Mouse (Mus musculus) spleen, adult 2 months (tissue): Measurements from ENCODE around the gene Mcm5.

Experiments
- CTCF ChIP-seq: fragments of 200-500 bp; IDR thresholded peaks from 2 replicates; pipeline ENCODE4 v1.5.1; 2011; ENCODE audit warnings: mild to moderate bottlenecking, inconsistent platforms; ENCODE audit not compliant: insufficient read depth, insufficient read length, insufficient replicate concordance; ENCODE audit errors: extremely low read depth
- POLR2A ChIP-seq: fragments of 200-500 bp; IDR thresholded peaks from 2 replicates; pipeline ENCODE4 v1.6.1; 2011; ENCODE audit warnings: low read depth, low read length, inconsistent platforms

- no peak for TF ChIP-seq CTCF
- TF ChIP-seq POLR2A, result peak; percentile 12; the same call in 1 of the 2 replicates
Observed at GRCm38 (mm10) chr8:75109236-75109967, at the start of gene Mcm5.
